ENCODE assay signal across 18 mouse cellular contexts in genomic region chr4:108428341-108428721, GRCm38 (mm10). TPM values are rescaled to one million over a fixed set of nuclear protein-coding genes. Genes with fewer than 3 reads are reported as not detected.
DNase-seq lines count a peak whose midpoint lies in the region; ATAC-seq and TF ChIP-seq lines count a peak whose summit lies in the region.
"Had no signal": no experiment of that assay in that cellular context is flagged by ENCODE, and none has a peak within 500 bp of the region (broad histone marks: within the 10 kb centered on the region; RNA-seq: fewer than 3 reads in every experiment).

No protein-coding gene starts in this region.

- H3K4me2 ChIP-seq in hindbrain, embryonic 16.5 days (ENCODE audit: low read length), result no peak overlapping the region
- H3K4me2 ChIP-seq: hindbrain, embryonic 13.5 days had no signal

- peak; percentile 86 for DNase-seq in heart, adult 11 months
- DNase-seq in heart, postnatal 10 days, result no peak
- DNase-seq in spleen, adult 2 months (ENCODE audit: low read depth in 1 of 2, low spot score in 2 of 2), result peak; percentile 19 to 28
- DNase-seq in spleen, adult 18-20 months, result no peak
- no peak for DNase-seq in limb, embryonic 10.5 days (ENCODE audit: low spot score)
- no peak for DNase-seq in left cerebral cortex, postnatal 25 days (ENCODE audit: low spot score in 2 of 2)
- DNase-seq in kidney, adult 8-10 months, result no peak
- DNase-seq: adrenal gland, adult 2 months; cerebellum, adult 2 months; gastrocnemius, postnatal 25 days; kidney, postnatal 14 days; left cerebral cortex, postnatal 4 days; right cerebral cortex, adult 18-20 months had no signal

- no peak overlapping the region for H3K4me3 ChIP-seq in spleen, adult 2 months (ENCODE audit: extremely low read depth, insufficient read depth, insufficient read length)
- H3K4me3 ChIP-seq in limb, embryonic 10.5 days, result no peak overlapping the region
- no peak overlapping the region for H3K4me3 ChIP-seq in hindbrain, embryonic 16.5 days (ENCODE audit: low read length)
- H3K4me3 ChIP-seq: hindbrain, embryonic 13.5 days; myocyte had no signal

- no peak for TF ChIP-seq CTCF in spleen, adult 2 months (IDR thresholded peaks at IDR 0.05; ENCODE audit: extremely low read depth, insufficient read depth, insufficient read length, insufficient replicate concordance)

- no peaks in the 10 kb centered on the region for H3K9me3 ChIP-seq in limb, embryonic 10.5 days (replicated peaks)
- H3K9me3 ChIP-seq in hindbrain, embryonic 16.5 days (ENCODE audit: control insufficient read depth, low read length), result no peaks in the 10 kb centered on the region
- H3K9me3 ChIP-seq: hindbrain, embryonic 13.5 days had no signal

- no peak overlapping the region for H3K9ac ChIP-seq in hindbrain, embryonic 16.5 days (ENCODE audit: low read depth, low read length)
- H3K9ac ChIP-seq: hindbrain, embryonic 13.5 days had no signal

- 19% methylated on average over 6 of the region's 6 CpGs for WGBS in spleen, adult 2 months
- 85% methylated on average over 6 of the region's 6 CpGs for WGBS in limb, embryonic 10.5 days
- WGBS in hindbrain, embryonic 16.5 days, result 90% methylated on average over 6 of the region's 6 CpGs

- H3K4me1 ChIP-seq in spleen, adult 2 months (ENCODE audit: control insufficient read depth, insufficient read depth, insufficient read length), result peaks cover 6% of the 10 kb centered on the region; the same call in 1 of the 2 replicates
- H3K4me1 ChIP-seq in limb, embryonic 10.5 days, result peaks cover 58% of the 10 kb centered on the region
- H3K4me1 ChIP-seq in hindbrain, embryonic 16.5 days (ENCODE audit: control insufficient read depth, insufficient read depth, low read depth, low read length), result peaks cover 9% of the 10 kb centered on the region; the same call in 1 of the 2 replicates

- intact Hi-C loops in heart, postnatal 10 days (cut with DNase I), result no loop called here
- intact Hi-C loops in left cerebral cortex, postnatal 25 days (cut with DNase I), result no loop called here

- no peak overlapping the region; the same call in 1 of the 2 replicates for H3K27ac ChIP-seq in spleen, adult 2 months (ENCODE audit: insufficient read depth, low read length)
- H3K27ac ChIP-seq in limb, embryonic 10.5 days, result peak overlapping the region; percentile 20; the same call in 1 of the 2 replicates
- H3K27ac ChIP-seq in hindbrain, embryonic 16.5 days (ENCODE audit: low read depth, low read length), result no peak overlapping the region
- H3K27ac ChIP-seq: hindbrain, embryonic 13.5 days had no signal

- no peak for TF ChIP-seq POLR2A in spleen, adult 2 months (IDR thresholded peaks at IDR 0.05; ENCODE audit: low read depth, low read length)

- no peak for ATAC-seq in hindbrain, embryonic 16.5 days

- H3K27me3 ChIP-seq in spleen, adult 2 months (ENCODE audit: control insufficient read depth, insufficient read depth, low read length), result no peaks in the 10 kb centered on the region
- H3K27me3 ChIP-seq in limb, embryonic 10.5 days (ENCODE audit: low read depth, poor library complexity, severe bottlenecking), result no peaks in the 10 kb centered on the region
- no peaks in the 10 kb centered on the region for H3K27me3 ChIP-seq in hindbrain, embryonic 16.5 days (replicated peaks; ENCODE audit: control insufficient read depth, insufficient read depth, low read length)
- H3K27me3 ChIP-seq: hindbrain, embryonic 13.5 days had no signal

- H3K36me3 ChIP-seq in spleen, adult 2 months (ENCODE audit: control insufficient read depth, insufficient read depth, low read length), result no peaks in the 10 kb centered on the region
- no peaks in the 10 kb centered on the region for H3K36me3 ChIP-seq in limb, embryonic 10.5 days
- no peaks in the 10 kb centered on the region for H3K36me3 ChIP-seq in hindbrain, embryonic 16.5 days (ENCODE audit: control insufficient read depth, insufficient read depth, low read length)
- H3K36me3 ChIP-seq: hindbrain, embryonic 13.5 days had no signal

RNA-seq across cellular contexts. Expression of gene Gpx7, which starts 21.6 kb away (rescaled TPM):
- 10 to 100 TPM; 22.3 to 22.6 TPM for total RNA-seq in heart, postnatal 10 days (2021)
- polyA plus RNA-seq in spleen, adult 2 months (2012; rRNA removed), result 2.7 and 2.9 TPM in 2 replicates
- polyA plus RNA-seq in limb, embryonic 10.5 days (2016; fragmentation: Nextera tagmentation; extraction: Ambion mirVana), result 40.6 and 44.3 TPM in 2 replicates
- total RNA-seq in left cerebral cortex, postnatal 25 days (2021), result 1 to 10 TPM; 5.5 to 6.2 TPM
- 38.6 and 39.1 TPM in 2 replicates for polyA plus RNA-seq in hindbrain, embryonic 16.5 days (2015; fragmentation: Nextera tagmentation; extraction: Ambion mirVana)

RNA-seq across cellular contexts. Expression of gene Tut4, which starts 30.9 kb away (rescaled TPM):
- total RNA-seq in heart, postnatal 10 days (2021), result 10 to 100 TPM; 41.0 to 43.8 TPM
- polyA plus RNA-seq in spleen, adult 2 months (2012; rRNA removed), result 76.3 and 87.6 TPM in 2 replicates
- 95.8 and 119 TPM in 2 replicates for polyA plus RNA-seq in limb, embryonic 10.5 days (2016; fragmentation: Nextera tagmentation; extraction: Ambion mirVana)
- 10 to 100 TPM; 34.8 to 40.7 TPM for total RNA-seq in left cerebral cortex, postnatal 25 days (2021)
- 40.3 and 41.5 TPM in 2 replicates for polyA plus RNA-seq in hindbrain, embryonic 16.5 days (2015; fragmentation: Nextera tagmentation; extraction: Ambion mirVana)

RNA-seq across cellular contexts. Expression of gene Shisal2a, which starts 45.2 kb away (rescaled TPM):
- total RNA-seq in heart, postnatal 10 days (2021), result not detected
- not detected in 2 replicates for polyA plus RNA-seq in spleen, adult 2 months (2012; rRNA removed)
- polyA plus RNA-seq in limb, embryonic 10.5 days (2016; fragmentation: Nextera tagmentation; extraction: Ambion mirVana), result 1.5 and 5.6 TPM in 2 replicates
- not detected for total RNA-seq in left cerebral cortex, postnatal 25 days (2021)
- 4.5 and 5.7 TPM in 2 replicates for polyA plus RNA-seq in hindbrain, embryonic 16.5 days (2015; fragmentation: Nextera tagmentation; extraction: Ambion mirVana)
- total RNA-seq: gastrocnemius, postnatal 25 days; layer of hippocampus, postnatal 14 days; left cerebral cortex, postnatal 4 days had no signal
- polyA plus RNA-seq: thymus, postnatal 0 days had no signal

Comparison
In these comparisons a context has a peak if more than half of its experiments do, and no peak if none do; other contexts are left out.
1. DNase-seq: peak in heart, adult 11 months (single experiment) and spleen, adult 2 months (2 of 2); none in heart, postnatal 10 days (0 of 2), spleen, adult 18-20 months (0 of 2), limb, embryonic 10.5 days (single experiment), left cerebral cortex, postnatal 25 days (0 of 2) and kidney, adult 8-10 months (0 of 2).
2. RNA of gene Gpx7, which starts 21.6 kb away (polyA plus RNA-seq): 40.6 to 44.3 TPM in limb, embryonic 10.5 days and 38.6 to 39.1 TPM in hindbrain, embryonic 16.5 days; 2.7 to 2.9 TPM in spleen, adult 2 months; every median in the first group is over 10 times any median in the second.